Mouse (Mus musculus) B cell, adult 62 days (primary cell): ENCODE results near the gene Farsa. TPM values are rescaled to one million over a fixed set of nuclear protein-coding genes. Genes with fewer than 3 reads are reported as not detected.

Experiments used
- total RNA-seq: library from RNA; stranded (reverse); gene quantifications from 4 replicates; pipeline ENCODE4 v1.2.4, GENCODE M21; 2023

The Farsa gene
- total RNA-seq, result 60.9 to 68.8 TPM (median 65.9 TPM) in 4 replicates

GRCm38 (mm10) chr8:84856864-84857441, at the start of gene Farsa:
TSS of gene Farsa (plus strand) at chr8:84856989.

GRCm38 (mm10) chr8:84822723-84823122, 34.1 kb upstream of the Farsa start, which contains the start of gene Dand5:
TSS of gene Dand5 (minus strand) at chr8:84822823.

DNA sequence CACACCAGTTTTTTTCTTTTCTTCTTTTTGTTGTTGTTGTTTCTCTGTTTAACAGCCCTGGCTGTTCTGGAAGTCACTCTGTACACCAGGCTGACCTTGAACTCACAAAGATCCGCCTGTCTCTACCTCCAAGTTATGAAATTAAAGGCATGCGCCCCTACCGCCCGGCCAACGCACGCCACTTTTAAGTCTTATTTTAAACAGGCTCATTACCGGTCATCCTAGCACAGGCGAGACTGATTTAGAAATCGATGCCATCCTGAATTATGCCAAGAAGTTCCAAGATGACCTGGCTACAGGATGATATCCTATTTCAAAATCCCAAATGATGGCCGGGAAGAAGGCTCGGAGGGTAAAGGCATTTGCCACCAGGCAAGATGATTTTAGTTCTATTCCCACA, 25.3 kb upstream of the Farsa start, which contains the start of gene Gadd45gip1:
Gene Gadd45gip1, plus strand, starts transcription at position 33 of the 400 bp plus-strand sequence.

DNA sequence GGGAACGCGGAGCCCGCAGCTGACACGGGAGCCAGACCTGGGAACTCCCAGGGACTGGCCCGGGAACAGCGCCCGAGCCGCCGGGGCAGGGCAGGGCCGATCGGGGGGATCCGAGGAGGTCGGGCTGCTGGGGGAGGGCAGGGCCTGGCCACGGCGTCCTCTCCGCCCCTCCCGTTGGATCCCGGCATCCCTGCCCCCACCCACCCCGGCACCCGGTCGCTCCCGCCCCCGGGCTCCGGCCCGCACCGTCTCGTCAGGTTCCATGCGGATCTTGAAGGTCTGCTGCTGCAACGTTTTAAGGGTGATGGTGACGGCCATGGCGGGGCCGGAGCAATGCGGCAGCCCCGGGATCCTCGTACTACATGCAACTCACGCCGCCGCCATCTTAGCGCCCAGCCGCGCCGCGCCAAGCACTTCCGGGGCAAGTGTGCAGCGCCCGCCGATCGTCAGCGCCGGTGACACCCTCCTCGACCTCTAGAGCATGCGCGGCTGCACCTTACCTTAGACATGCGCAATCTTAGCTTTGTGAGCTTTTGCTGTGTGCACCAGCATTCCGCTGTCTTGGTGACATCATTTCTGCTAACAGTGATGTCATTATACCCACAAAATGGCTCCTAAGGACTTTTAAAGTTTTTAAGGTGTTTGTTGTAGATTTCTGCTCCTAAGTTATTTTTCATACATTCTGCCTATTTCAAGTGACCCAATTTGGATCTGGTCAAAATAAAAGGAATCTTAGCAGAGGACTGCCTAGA, 16.4 kb upstream of the Farsa start, which contains the start of gene Rad23a:
Gene Rad23a, minus strand, starts transcription at position 418 of the 752 bp plus-strand sequence.

DNA sequence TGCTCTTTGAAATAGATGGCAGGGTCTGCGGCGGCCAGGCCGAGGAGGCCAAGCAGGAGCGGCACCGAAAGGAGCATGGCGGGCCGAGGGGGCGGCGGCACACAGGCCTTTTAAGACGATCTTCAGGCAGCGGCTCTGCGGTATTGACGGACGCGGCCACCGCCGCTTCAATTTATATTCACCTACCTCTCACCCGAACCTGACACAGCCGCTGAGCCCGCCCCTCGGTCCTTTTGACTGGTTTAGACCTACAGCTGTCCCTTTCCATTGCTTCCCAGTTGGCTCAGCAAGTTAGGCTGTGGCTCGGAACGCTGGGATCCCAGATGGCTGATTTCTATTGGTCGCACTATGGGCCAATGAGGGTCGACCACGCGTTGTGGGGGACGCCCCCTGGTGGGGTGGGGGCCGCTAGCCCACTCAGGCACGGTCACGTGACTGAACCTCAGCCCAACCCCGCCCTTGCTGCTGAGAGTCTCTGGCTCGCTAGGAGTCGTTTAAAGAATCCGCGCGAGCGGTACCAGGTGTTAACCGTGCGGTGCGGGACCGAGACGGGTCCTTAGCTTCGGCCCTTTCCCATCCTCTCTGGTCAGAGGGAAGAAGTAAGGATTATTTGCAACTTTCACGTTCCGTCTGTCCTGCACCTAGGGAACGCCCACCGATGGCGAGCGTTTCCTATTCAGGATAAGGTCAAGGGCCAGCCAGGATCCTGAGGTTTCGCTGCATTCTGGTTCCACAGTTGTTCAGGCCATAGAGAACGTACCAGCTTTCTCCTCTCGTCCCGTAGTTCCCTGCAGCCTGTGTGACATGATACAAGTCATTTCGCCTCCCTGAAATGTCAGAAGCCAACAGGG, 9.8 kb upstream of the Farsa start, which contains the start of gene Calr:
Gene Calr, minus strand, starts transcription at position 213 of the 851 bp plus-strand sequence.

DNA sequence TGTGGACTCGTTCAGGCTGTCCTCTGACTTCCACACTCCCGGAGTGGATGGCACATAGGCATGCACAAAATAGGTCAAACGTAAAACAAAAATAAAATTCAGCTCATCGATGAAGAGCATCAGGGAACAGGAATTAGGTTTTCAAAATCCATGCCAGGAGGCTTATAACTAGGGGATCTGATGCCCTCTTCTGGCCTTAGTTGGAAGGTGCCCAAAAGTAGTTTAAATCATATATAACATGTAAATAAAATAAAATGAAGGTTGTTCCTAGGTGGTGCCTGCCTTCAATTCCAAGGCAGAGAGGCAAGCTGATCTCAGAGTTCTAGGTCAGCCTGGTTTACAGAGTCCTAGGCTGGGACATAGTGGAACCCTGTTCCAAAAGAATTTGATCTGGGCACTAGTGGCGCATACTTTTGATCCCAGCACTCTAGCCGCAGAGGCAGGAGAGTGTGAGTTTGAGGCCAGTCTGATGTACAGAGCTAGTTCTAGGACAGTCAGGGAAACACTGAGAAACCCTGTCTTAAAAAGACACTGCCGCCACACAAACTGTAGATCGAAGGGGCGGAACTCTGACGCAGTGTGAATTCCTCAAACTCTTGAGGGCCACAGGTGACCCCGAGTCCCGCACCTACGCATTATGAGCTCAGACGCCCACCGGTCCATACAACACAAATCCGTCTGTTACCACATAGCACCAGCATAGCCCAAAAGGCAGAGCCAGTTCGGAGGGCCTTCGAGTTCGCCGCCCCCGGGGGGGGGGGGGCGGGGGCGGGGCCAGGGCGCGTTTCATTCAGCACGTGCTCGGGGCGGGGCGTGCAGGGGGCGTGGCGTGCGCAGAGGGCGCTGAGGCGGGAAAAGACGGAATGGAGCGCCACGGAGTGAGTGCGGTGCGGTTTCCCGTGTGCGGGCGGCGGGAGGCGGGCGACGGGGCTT, 14.9 kb downstream of the Farsa start, which contains the start of gene Syce2:
Gene Syce2, plus strand, starts transcription at position 736 of the 933 bp plus-strand sequence.

GRCm38 (mm10) chr8:84893709-84894134, 36.9 kb downstream of the Farsa start, which contains the start of gene Gcdh:
TSS of gene Gcdh (minus strand) at chr8:84893921.

GRCm38 (mm10) chr8:84901752-84902151, 45.0 kb downstream of the Farsa start, which contains the start of gene Klf1:
TSS of gene Klf1 (plus strand) at chr8:84901928.

DNA sequence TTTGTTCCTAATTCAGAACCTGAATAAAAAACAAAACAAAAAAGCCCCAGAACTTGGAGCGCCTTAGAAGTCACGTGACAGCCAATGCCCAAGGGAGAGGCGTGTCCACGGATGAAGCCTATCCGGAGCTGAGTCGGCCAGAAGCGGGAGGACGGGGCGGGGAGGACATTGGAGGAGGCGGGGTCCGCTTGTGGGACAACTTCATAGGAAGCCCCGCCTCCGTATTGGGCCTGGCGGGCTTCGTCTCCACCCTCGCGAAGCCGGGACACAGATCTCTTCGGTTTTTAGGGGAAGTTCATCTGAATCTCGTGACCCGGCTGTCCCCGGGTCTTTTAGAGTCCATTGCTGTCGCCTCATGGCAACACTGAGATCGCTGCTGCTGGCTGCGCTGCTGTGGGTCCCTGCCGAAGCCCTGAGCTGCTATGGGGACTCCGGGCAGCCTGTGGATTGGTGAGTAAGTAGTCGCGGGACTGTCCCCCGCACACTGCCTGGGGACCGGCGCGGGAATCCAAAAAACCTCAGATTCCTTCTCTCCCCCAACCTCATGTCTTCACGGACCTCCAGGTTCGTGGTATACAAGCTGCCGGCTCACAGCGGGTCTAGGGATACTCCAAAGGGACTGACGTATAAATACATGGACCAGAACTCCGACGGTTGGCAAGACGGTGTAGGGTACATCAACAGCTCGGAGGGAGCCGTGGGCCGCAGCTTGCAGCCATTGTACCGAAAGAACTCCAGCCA, 51.8 kb downstream of the Farsa start, which contains the start of gene Dnase2a:
Gene Dnase2a, plus strand, starts transcription at position 140 of the 741 bp plus-strand sequence.

Other genes starting within 250 kb of the Farsa start
- 212 to 315 TPM (median 253 TPM) in 4 replicates for gene Ier2, start 194.1 kb upstream of the Farsa start, total RNA-seq
- 183 to 211 TPM (median 198 TPM) in 4 replicates for gene Trmt1, start 170.7 kb upstream of the Farsa start, total RNA-seq
- 54.4 to 60.3 TPM (median 58.1 TPM) in 4 replicates for gene Nacc1, start 169.1 kb upstream of the Farsa start, total RNA-seq
- gene Lyl1, start 155.5 kb upstream of the Farsa start, total RNA-seq, result 120 to 133 TPM (median 125 TPM) in 4 replicates
- gene G430095P16Rik, start 134.0 kb upstream of the Farsa start, total RNA-seq, result 0.85 TPM in 1 of 4 replicates, not detected in the others
- gene Nfix, start 56.6 kb upstream of the Farsa start, total RNA-seq, result 0.97 to 3.7 TPM (median 2.8 TPM) in 4 replicates
- 1.4 to 2.6 TPM (median 2.4 TPM) in 4 replicates for gene Dand5, start 34.2 kb upstream of the Farsa start, total RNA-seq
- gene Gadd45gip1, start 25.5 kb upstream of the Farsa start, total RNA-seq, result 10.7 to 13.2 TPM (median 12.1 TPM) in 4 replicates
- gene Rad23a, start 16.3 kb upstream of the Farsa start, total RNA-seq, result 53.8 to 68.0 TPM (median 60.0 TPM) in 4 replicates
- 520 to 585 TPM (median 529 TPM) in 4 replicates for gene Calr, start 10.1 kb upstream of the Farsa start, total RNA-seq
- 5.7 to 9.3 TPM (median 8.5 TPM) in 4 replicates for gene Syce2, start 15.1 kb downstream of the Farsa start, total RNA-seq
- 19.0 to 33.9 TPM (median 24.8 TPM) in 4 replicates for gene Gcdh, start 36.9 kb downstream of the Farsa start, total RNA-seq
- 0.39 TPM in 1 of 4 replicates, not detected in the others for gene Klf1, start 44.9 kb downstream of the Farsa start, total RNA-seq
- gene Dnase2a, start 51.6 kb downstream of the Farsa start, total RNA-seq, result 56.5 to 67.9 TPM (median 65.7 TPM) in 4 replicates
- gene Mast1, start 80.4 kb downstream of the Farsa start, total RNA-seq, result 0.18 to 0.44 TPM (median 0.31 TPM) in 4 replicates
- not detected in 4 replicates for gene Rtbdn, start 90.0 kb downstream of the Farsa start, total RNA-seq
- gene Gm49661, start 112.4 kb downstream of the Farsa start, total RNA-seq, result 3.3 TPM in 1 of 4 replicates, not detected in the others
- 55.0 to 57.2 TPM (median 55.6 TPM) in 4 replicates for gene Prdx2, start 112.6 kb downstream of the Farsa start, total RNA-seq
- 24.0 to 35.1 TPM (median 26.0 TPM) in 4 replicates for gene Rnaseh2a, start 112.8 kb downstream of the Farsa start, total RNA-seq
- gene Junb, start 121.7 kb downstream of the Farsa start, total RNA-seq, result 1,593 to 1,983 TPM (median 1,752 TPM) in 4 replicates
- gene Hook2, start 133.6 kb downstream of the Farsa start, total RNA-seq, result 6.7 to 9.1 TPM (median 8.3 TPM) in 4 replicates
- not detected in 4 replicates for gene Best2, start 157.5 kb downstream of the Farsa start, total RNA-seq
- gene Asna1, start 168.3 kb downstream of the Farsa start, total RNA-seq, result 80.7 to 99.0 TPM (median 92.9 TPM) in 4 replicates
- 194 to 214 TPM (median 210 TPM) in 4 replicates for gene Trir, start 169.8 kb downstream of the Farsa start, total RNA-seq
- 44.5 to 50.5 TPM (median 46.9 TPM) in 4 replicates for gene Tnpo2, start 179.9 kb downstream of the Farsa start, total RNA-seq
- 12.9 to 16.5 TPM (median 14.4 TPM) in 4 replicates for gene Fbxw9, start 203.1 kb downstream of the Farsa start, total RNA-seq
- gene Gm5741, start 211.0 kb downstream of the Farsa start, total RNA-seq, result not detected in 4 replicates
- gene Dhps, start 214.8 kb downstream of the Farsa start, total RNA-seq, result 123 to 148 TPM (median 135 TPM) in 4 replicates
- 43.4 to 52.3 TPM (median 47.1 TPM) in 4 replicates for gene Wdr83os, start 223.8 kb downstream of the Farsa start, total RNA-seq
- gene Wdr83, start 224.3 kb downstream of the Farsa start, total RNA-seq, result 11.1 to 22.3 TPM (median 15.6 TPM) in 4 replicates
- gene Man2b1, start 226.3 kb downstream of the Farsa start, total RNA-seq, result 152 to 159 TPM (median 155 TPM) in 4 replicates